Mouse (Mus musculus) urinary bladder, postnatal 25 days (tissue): ENCODE measurements around the gene Shmt2.

Source experiments
- DNase-seq: peaks from one replicate; pipeline ENCODE4 v3.0.0; 2022; ENCODE audit warnings: low spot score

The Shmt2 gene

GRCm38 (mm10) chr10:127476541-127476940, 45.7 kb downstream of the Shmt2 start:
- DNase-seq, result no peak

GRCm38 (mm10) chr10:127475175-127475574, 47.1 kb downstream of the Shmt2 start:
- DNase-seq, result no peak

- DNase-seq, result no peak
Measured at GRCm38 (mm10) chr10:127472722-127473121, 49.5 kb downstream of the Shmt2 start.

- no peak for DNase-seq
Measured at GRCm38 (mm10) chr10:127471281-127471988, 50.8 kb downstream of the Shmt2 start.
